Mouse (Mus musculus) embryo, embryonic 10 days (tissue): ENCODE measurements at regions not wholly inside any gene's neighbourhood (a gene's known extent, or its start where the extent isn't known, plus 50 kb on each side); places are given as distances from the start of the nearest gene placed in this dataset.

Experiments used
- DNase-seq: peaks from one replicate; pipeline ENCODE4 v3.0.0-alpha.2; 2015; ENCODE audit warnings: low spot score

GRCm38 (mm10) chr13:48436659-48437345 is 76.4 kb downstream of the Zfp169 start:
- DNase-seq: no peak
